Mouse (Mus musculus): ENCODE measurements around the gene Tdrd9. TPM values are rescaled to one million over a fixed set of nuclear protein-coding genes. Genes with fewer than 3 reads are reported as not detected.

Tdrd9 gene
- 24.5 and 46.5 TPM in 2 replicates for total RNA-seq (2012; rRNA removed)
- polyA plus RNA-seq (2012; ENCODE audit: insufficient read depth in 1 of 2, insufficient read length in 2 of 2, low read depth in 1 of 2, low replicate concordance in 2 of 2, missing spikeins in 1 of 2) = 10 to 100 TPM in 1 of 2 experiments, not detected in 1; 28.9 TPM

GRCm38 (mm10) chr12:111971231-111971686 lies at the start of gene Tdrd9:
TSS of gene Tdrd9 (plus strand) at chr12:111971559.
- Histone ChIP-seq H3K36me3 (ENCODE audit: control insufficient read depth in 1 of 2, insufficient read depth in 2 of 2, low read length in 2 of 2) (peaks cover 0 to 12% of the 10 kb centered on the region in 2 experiments; a peak in 2 of 4 replicates), H3K4me3 (ENCODE audit: control insufficient read depth in 1 of 2, insufficient read depth in 1 of 2, low read depth in 2 of 2, low read length in 2 of 2) (peak within 1 kb of the TSS; percentile 46 to 65), H3K4me1 (ENCODE audit: control insufficient read depth in 1 of 2, insufficient read depth in 2 of 2, low read length in 2 of 2) (peaks cover 5 to 8% of the 10 kb centered on the region in 2 experiments; a peak in 2 of 4 replicates), H3K79me2 (ENCODE audit: control insufficient read depth, insufficient read depth, low read length, poor library complexity) (peaks cover 39% of the 10 kb centered on the region), H3K9me3 (replicated peaks; ENCODE audit: insufficient read depth, low read length) (no peaks in the 10 kb centered on the region), H3K9ac (ENCODE audit: control insufficient read depth, low read depth, low read length, poor library complexity, severe bottlenecking) (peak within 1 kb of the TSS; percentile 74), H3K27me3 (ENCODE audit: control insufficient read depth in 1 of 2, insufficient read depth in 2 of 2, low read length in 2 of 2) (no peaks in the 10 kb centered on the region), H3K27ac (ENCODE audit: control insufficient read depth, low read depth, low read length) (peak within 1 kb of the TSS; percentile 80)
- DNase-seq (ENCODE audit: low read depth, low spot score) = peak; percentile 99
- TF ChIP-seq USF2 (IDR thresholded peaks at IDR 0.05; ENCODE audit: borderline replicate concordance in 1 of 2, insufficient read depth in 1 of 2, low read depth in 1 of 2, low read length in 2 of 2) (peak; percentile 62 to 96; a peak in 3 of 4 replicates), CHD1 (IDR thresholded peaks at IDR 0.05; ENCODE audit: low read depth, low read length) (no peak), POLR2AphosphoS5 (IDR thresholded peaks at IDR 0.05; ENCODE audit: borderline replicate concordance, low read depth, low read length) (peak; percentile 85; the same call in 1 of the 2 replicates), NELFE (IDR thresholded peaks at IDR 0.05; ENCODE audit: low read depth, low read length) (peak; percentile 95), MAX (IDR thresholded peaks at IDR 0.05; ENCODE audit: low read length) (peak; percentile 100), USF1 (IDR thresholded peaks at IDR 0.05; ENCODE audit: low read depth, low read length) (peak; percentile 97), MYB (IDR thresholded peaks at IDR 0.05; ENCODE audit: low read depth, low read length) (no peak), CTCF (IDR thresholded peaks at IDR 0.05 in 2 of 3, conservative IDR thresholded peaks at IDR 0.05 in 1 of 3; ENCODE audit: control insufficient read depth in 1 of 3, insufficient read depth in 1 of 3, low read depth in 2 of 3, low read length in 3 of 3, poor library complexity in 1 of 3, severe bottlenecking in 1 of 3) (no peak), SIN3A (IDR thresholded peaks at IDR 0.05; ENCODE audit: low read length) (peak; percentile 98), MEF2A (IDR thresholded peaks at IDR 0.05; ENCODE audit: extremely low read depth, insufficient replicate concordance, low read depth, low read length, poor library complexity, severe bottlenecking) (no peak), TBP (IDR thresholded peaks at IDR 0.05; ENCODE audit: low read depth, low read length) (peak; percentile 88), MAFK (IDR thresholded peaks at IDR 0.05; ENCODE audit: borderline replicate concordance, low read depth, low read length) (no peak), GABPA (IDR thresholded peaks at IDR 0.05; ENCODE audit: low read depth, low read length) (no peak), ZNF384 (IDR thresholded peaks at IDR 0.05; ENCODE audit: low read depth, low read length) (no peak), SMC3 (IDR thresholded peaks at IDR 0.05; ENCODE audit: low read depth, low read length) (no peak), KAT2A (conservative IDR thresholded peaks at IDR 0.05; ENCODE audit: low read depth, low read length) (no peak), TAL1 (IDR thresholded peaks at IDR 0.05; ENCODE audit: low read length) (peak; percentile 70), ZC3H11A (IDR thresholded peaks at IDR 0.05; ENCODE audit: low read depth, low read length) (no peak), CHD2 (IDR thresholded peaks at IDR 0.05; ENCODE audit: low read length) (no peak; the same call in 1 of the 2 replicates), GATA1 (IDR thresholded peaks at IDR 0.05; ENCODE audit: low read depth, low read length) (peak; percentile 85), TCF12 (IDR thresholded peaks at IDR 0.05; ENCODE audit: low read depth, low read length) (peak; percentile 88), MYC (IDR thresholded peaks at IDR 0.05; ENCODE audit: low read depth, low read length) (peak; percentile 100), EP300 (IDR thresholded peaks at IDR 0.05; ENCODE audit: low read depth in 1 of 2, low read length in 2 of 2) (peak; percentile 64 to 89), POLR2A (IDR thresholded peaks at IDR 0.05; ENCODE audit: control insufficient read depth in 1 of 2, insufficient read depth in 1 of 2, low read depth in 1 of 2, low read length in 2 of 2, poor library complexity in 1 of 2) (peak; percentile 91 to 96), MXI1 (IDR thresholded peaks at IDR 0.05; ENCODE audit: low read depth, low read length) (peak; percentile 97), ELF1 (IDR thresholded peaks at IDR 0.05; ENCODE audit: low read depth, low read length) (no peak; the same call in 1 of the 2 replicates), E2F4 (IDR thresholded peaks at IDR 0.05; ENCODE audit: borderline replicate concordance, low read depth, low read length) (no peak), MAZ (IDR thresholded peaks at IDR 0.05; ENCODE audit: low read depth, low read length) (peak; percentile 64; the same call in 1 of the 2 replicates), HCFC1 (IDR thresholded peaks at IDR 0.05; ENCODE audit: low read depth, low read length) (peak; percentile 75), RAD21 (IDR thresholded peaks at IDR 0.05; ENCODE audit: low read depth, low read length) (no peak), JUND (IDR thresholded peaks at IDR 0.05; ENCODE audit: low read depth, low read length) (no peak), UBTF (IDR thresholded peaks at IDR 0.05; ENCODE audit: borderline replicate concordance, insufficient read depth, low read depth, low read length) (no peak; the same call in 1 of the 2 replicates), POLR2AphosphoS2 (IDR thresholded peaks at IDR 0.05; ENCODE audit: low read length) (0 out of 2 replicates have a peak, but pooled peaks have one; percentile 63), BHLHE40 (IDR thresholded peaks at IDR 0.05; ENCODE audit: borderline replicate concordance, low read depth, low read length) (peak; percentile 100), RCOR1 (IDR thresholded peaks at IDR 0.05; ENCODE audit: low read depth, low read length) (peak; percentile 74), ZMIZ1 (IDR thresholded peaks at IDR 0.05; ENCODE audit: low read depth, low read length) (peak; percentile 95)
